Mouse (Mus musculus) large intestine, adult 2 months (tissue): ENCODE data around the gene Gfpt2. TPM values are rescaled to one million over a fixed set of nuclear protein-coding genes. Genes with fewer than 3 reads are reported as not detected.

Source experiments
- DNase-seq: peaks from one replicate; pipeline ENCODE4 v3.0.0-alpha.2; 2012; ENCODE audit warnings: low read depth, low spot score
- WGBS: fragments of 180-500 bp; shearing (Covaris S2); methylation state at CpG from one replicate; pipeline ENCODE4 v1.1.7; 2018; 5-methylcytosine and 5-hydroxymethylcytosine counted together
- polyA plus RNA-seq: library from polyadenylated mRNA; depleted of rRNA; stranded (reverse); fragments of >200 nt; gene quantifications from 2 replicates; pipeline ENCODE4 v1.2.3, GENCODE M21; 2012; rRNA removed

Gene Gfpt2
- polyA plus RNA-seq, 1 experiment: 1.5 TPM

- WGBS: 56% methylated on average over 6 of the region's 6 CpGs
- no peak for DNase-seq
These were observed 77.9 kb downstream of the Gfpt2 start for GRCm38 (mm10) chr11:49871914-49872313.

- WGBS: 93% methylated on average over 6 of the region's 6 CpGs
- no peak for DNase-seq
These were observed 78.8 kb downstream of the Gfpt2 start for GRCm38 (mm10) chr11:49872779-49873178.

- 90% methylated on average over 8 of the region's 8 CpGs for WGBS
- DNase-seq: no peak
These were observed 83.2 kb downstream of the Gfpt2 start for GRCm38 (mm10) chr11:49876948-49877817.

GRCm38 (mm10) chr11:49879950-49880642, 86.1 kb downstream of the Gfpt2 start:
- DNase-seq: no peak
- WGBS: 61% methylated on average over 3 of the region's 3 CpGs

- DNase-seq: no peak
- WGBS: 95% methylated on average over 3 of the region's 3 CpGs
These were observed 89.4 kb downstream of the Gfpt2 start for GRCm38 (mm10) chr11:49883394-49883793.

Other genes with a start within 250 kb of the Gfpt2 start
- not detected in 2 replicates for gene Olfr1380, start 237.3 kb upstream of the Gfpt2 start, polyA plus RNA-seq
- 4.8 and 7.3 TPM in 2 replicates for gene Flt4, start 184.9 kb upstream of the Gfpt2 start, polyA plus RNA-seq
- 9.8 and 11.7 TPM in 2 replicates for gene Scgb3a1, start 130.6 kb upstream of the Gfpt2 start, polyA plus RNA-seq
- 9.9 and 12.2 TPM in 2 replicates for gene Cnot6, start 81.5 kb upstream of the Gfpt2 start, polyA plus RNA-seq
- 9.2 and 14.7 TPM in 2 replicates for gene Mapk9, start 52.6 kb downstream of the Gfpt2 start, polyA plus RNA-seq
- 0.81 and 1.0 TPM in 2 replicates for gene Rasgef1c, start 107.7 kb downstream of the Gfpt2 start, polyA plus RNA-seq
- gene Rnf130, start 231.2 kb downstream of the Gfpt2 start, polyA plus RNA-seq: 13.0 and 14.9 TPM in 2 replicates